Mouse (Mus musculus) erythroblast, adult 5-6 weeks (primary cell): ENCODE data around the gene Glipr2. TPM values are rescaled to one million over a fixed set of nuclear protein-coding genes. Genes with fewer than 3 reads are reported as not detected.
A peak's percentile ranks its signal among the peaks of the same experiment; 100 is the strongest.

Source experiments
- ATAC-seq: replicated peaks from 2 replicates; pipeline ENCODE4 v1.8.0; 2016; ENCODE audit warnings: moderate number of reproducible peaks, mild to moderate bottlenecking, moderate TSS enrichment, inconsistent platforms; ENCODE audit not compliant: poor library complexity, low FRiP score, severe bottlenecking
- total RNA-seq, 2 experiments: library from RNA; stranded (forward) in 1 of 2; stranded (reverse) in 1 of 2; fragments of 150-400 nt in 1 of 2; fragments of 200-764, 138-1000 nt in 1 of 2; gene quantifications; 2 replicates each; pipeline versions ENCODE4 v1.2.3 to v1.2.4; 2015 to 2017; ENCODE audit warnings: low replicate concordance in 2 of 2

The Glipr2 gene
- total RNA-seq (2015; ENCODE audit: low replicate concordance) = 10.8 and 19.2 TPM in 2 replicates
- total RNA-seq (2017; ENCODE audit: low replicate concordance) = 26.5 and 30.4 TPM in 2 replicates

DNA sequence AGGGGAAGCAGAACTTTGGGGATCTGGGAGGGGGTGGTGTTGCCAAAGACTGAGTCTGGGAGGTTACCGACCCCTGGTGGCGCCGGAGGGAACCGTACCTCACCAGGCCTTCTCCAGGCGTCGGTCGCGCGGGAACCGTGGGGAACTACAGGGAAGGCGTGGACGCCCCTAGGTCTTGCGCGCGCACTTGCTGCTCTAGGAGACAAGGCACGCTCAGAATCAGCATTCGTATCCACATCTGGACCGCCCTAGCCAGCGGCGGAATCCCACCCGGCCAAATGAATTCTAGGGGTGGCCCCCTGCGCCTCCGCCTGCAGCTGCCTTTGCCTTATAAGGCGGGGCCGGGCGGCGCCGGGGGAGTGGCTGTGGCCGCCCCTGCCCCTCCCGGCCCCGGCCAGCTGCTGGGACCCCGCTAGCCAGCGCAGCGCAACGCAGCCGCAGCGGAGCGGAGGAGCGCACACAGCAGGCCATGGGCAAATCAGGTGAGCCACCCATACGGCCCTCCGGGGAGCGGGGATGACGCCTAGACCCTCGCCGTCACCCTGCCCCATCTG lies at the start of gene Glipr2:
Gene Glipr2, plus strand, starts transcription at position 110 of the 554 bp plus-strand sequence.
- ATAC-seq = peak; percentile 52

- ATAC-seq = no peak
Observed at GRCm38 (mm10) chr4:43918221-43918620, 39.0 kb upstream of the Glipr2 start.

DNA sequence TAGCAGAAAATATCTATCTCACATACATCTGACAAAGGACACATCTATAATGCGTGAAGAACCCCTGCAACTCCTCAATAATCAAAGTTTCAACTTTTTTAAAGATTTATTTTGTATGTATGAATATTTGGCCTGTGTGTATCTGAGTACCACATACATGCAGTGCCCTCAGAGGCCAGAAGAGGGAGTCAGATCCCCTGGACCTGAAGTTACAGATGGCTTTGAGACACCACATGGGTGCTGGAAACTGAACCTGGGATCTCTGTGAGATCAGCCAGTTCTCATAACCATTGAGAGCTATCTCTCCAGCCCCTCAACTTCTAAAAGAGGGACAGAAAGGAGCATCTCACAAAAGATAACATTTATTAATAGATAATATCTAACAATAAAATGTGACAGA lies 36.6 kb upstream of the Glipr2 start:
- no peak for ATAC-seq

- ATAC-seq = no peak
Observed at GRCm38 (mm10) chr4:43925125-43925524, 32.1 kb upstream of the Glipr2 start.

- ATAC-seq = peak; percentile 78
Observed at GRCm38 (mm10) chr4:43925779-43926178, 31.4 kb upstream of the Glipr2 start.

GRCm38 (mm10) chr4:43927826-43928225 lies 29.4 kb upstream of the Glipr2 start:
- peak; percentile 53; the same call in 1 of the 2 replicates for ATAC-seq

GRCm38 (mm10) chr4:43931877-43932276 lies 25.3 kb upstream of the Glipr2 start:
- no peak for ATAC-seq

DNA sequence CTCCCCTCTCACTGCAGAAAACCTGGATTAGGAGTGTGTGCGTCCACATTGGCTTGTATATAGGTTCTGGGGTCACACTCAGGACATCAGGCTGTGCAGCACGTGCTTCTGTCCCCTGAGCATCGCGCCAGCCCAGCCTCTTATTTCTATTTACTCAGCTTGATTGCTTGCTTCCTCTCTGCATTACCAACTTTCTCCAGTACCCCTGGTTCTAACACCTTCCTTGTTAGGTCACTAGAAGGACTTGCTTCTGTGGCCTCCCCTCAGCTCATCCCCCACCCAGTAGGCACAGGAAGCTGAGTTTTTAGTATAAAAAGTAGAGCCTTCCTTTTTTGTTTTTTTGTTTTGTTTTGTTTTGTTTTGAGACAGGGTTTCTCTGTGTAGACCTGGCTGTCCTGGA lies 21.0 kb upstream of the Glipr2 start:
- ATAC-seq = no peak

- ATAC-seq = no peak
Observed at GRCm38 (mm10) chr4:43936749-43937674, 20.2 kb upstream of the Glipr2 start.

- ATAC-seq = no peak
Observed at GRCm38 (mm10) chr4:43941315-43941714, 15.9 kb upstream of the Glipr2 start.

GRCm38 (mm10) chr4:43942421-43942820 lies 14.8 kb upstream of the Glipr2 start:
- ATAC-seq = no peak

- no peak for ATAC-seq
Observed at GRCm38 (mm10) chr4:43947571-43947970, 9.6 kb upstream of the Glipr2 start.

GRCm38 (mm10) chr4:43957846-43958461 lies 753 bp downstream of the Glipr2 start:
- no peak for ATAC-seq

DNA sequence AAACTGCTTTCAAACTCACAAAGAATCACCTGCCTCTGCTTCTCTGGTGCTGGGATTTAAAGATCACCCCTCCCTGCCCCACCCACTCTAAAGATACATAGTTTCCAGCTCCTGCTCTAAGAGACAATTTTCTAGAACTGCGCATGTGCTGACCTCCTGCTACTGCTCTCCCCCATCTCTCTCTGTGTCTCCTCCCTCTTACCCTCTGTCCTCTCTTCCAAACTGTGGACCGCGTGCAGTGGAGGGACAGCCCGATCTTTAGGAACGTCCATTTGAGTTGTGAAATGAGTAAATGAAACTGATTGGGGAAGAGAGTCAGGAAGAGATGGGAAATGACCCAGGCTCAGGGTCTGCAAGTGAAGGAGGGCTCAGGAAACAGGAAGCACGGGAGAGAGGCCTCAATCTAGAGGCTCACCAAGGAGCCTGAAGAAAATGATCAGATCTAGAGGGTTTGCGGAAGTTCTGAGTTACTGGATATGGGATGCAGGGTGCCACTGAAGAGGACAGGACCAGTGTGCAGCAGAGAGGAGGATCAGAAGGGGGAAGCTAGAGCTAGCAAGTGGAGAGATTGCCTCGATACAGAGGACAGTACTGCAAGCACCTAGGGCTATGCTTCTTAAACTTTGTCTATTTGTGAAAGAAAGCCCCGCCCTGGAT lies 2.5 kb downstream of the Glipr2 start:
- ATAC-seq = no peak

GRCm38 (mm10) chr4:43960207-43960606 lies 3.0 kb downstream of the Glipr2 start:
- ATAC-seq = peak; percentile 57

DNA sequence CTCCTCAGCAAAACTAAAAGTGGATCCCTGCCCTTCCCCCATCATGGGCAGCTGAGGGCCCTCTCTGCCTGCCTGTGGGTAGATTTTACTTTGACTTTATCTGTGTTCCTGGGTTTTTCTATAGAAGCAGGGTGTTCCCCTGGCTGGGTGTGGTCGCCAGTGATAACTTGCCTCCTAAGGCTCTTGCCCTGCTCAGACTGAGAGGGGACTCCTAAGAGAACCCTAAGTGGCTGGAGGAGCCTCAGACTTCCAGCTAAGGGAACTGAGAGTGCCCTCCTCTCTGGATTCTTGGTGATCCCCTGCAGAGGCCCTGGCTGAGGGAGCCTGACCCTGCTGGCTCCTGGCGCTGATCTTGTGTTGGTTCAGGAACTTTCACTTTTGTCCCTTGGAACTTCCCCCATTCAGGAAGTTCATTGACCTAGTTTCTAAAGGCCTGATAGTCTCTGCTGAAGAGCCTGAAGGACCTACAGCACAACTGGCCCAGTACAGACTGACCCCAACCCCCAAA lies 7.2 kb downstream of the Glipr2 start:
- peak; percentile 84 for ATAC-seq

GRCm38 (mm10) chr4:43964951-43965684 lies 7.9 kb downstream of the Glipr2 start:
- ATAC-seq = no peak

- no peak for ATAC-seq
Observed at GRCm38 (mm10) chr4:43965856-43966535, 8.8 kb downstream of the Glipr2 start.

DNA sequence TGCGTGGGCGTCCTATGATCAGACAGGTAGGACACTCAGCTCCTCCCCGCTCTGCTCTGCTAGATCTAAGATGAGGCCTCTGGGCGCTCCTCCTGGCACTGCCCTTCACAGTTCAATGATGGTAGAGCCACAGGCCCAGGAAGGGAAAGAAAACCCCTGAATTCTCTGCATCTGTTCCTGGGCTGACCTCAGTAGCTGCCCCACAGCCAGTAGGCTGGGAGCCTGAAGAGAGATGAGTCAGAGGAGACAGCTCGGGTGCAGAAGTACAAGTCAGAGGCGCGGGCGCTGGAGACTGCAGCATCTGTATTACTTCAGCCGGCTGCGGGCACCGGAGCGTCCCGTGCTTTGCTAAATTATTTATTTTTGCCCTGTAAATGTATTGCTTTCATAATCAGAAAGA lies 11.4 kb downstream of the Glipr2 start:
- no peak for ATAC-seq
